Mouse (Mus musculus) MEL (cell line): ENCODE measurements at regions not wholly inside any gene's neighbourhood (a gene's known extent, or its start where the extent isn't known, plus 50 kb on each side); places are given as distances from the start of the nearest gene placed in this dataset.

Experiments used
- DNase-seq: peaks from one replicate; pipeline ENCODE4 v3.0.0; 2011; ENCODE audit warnings: low read depth, low spot score
- H3K27ac ChIP-seq: 2 replicates; pipeline ENCODE4 v1.5.1; 2012; ENCODE audit warnings: low read depth, mild to moderate bottlenecking, control low read depth, low read length, moderate library complexity; ENCODE audit not compliant: control insufficient read depth
- H3K27me3 ChIP-seq, 2 experiments: fragments of 150-350 bp in 1 of 2; sonication (generic) in 1 of 2; 2 replicates each; pipeline ENCODE4 v1.6.1; 2012; ENCODE audit warnings: low read length in 2 of 2, mild to moderate bottlenecking in 2 of 2, improper control_type of control experiment in 1 of 2, moderate library complexity in 1 of 2; ENCODE audit not compliant: insufficient read depth in 2 of 2, control insufficient read depth in 1 of 2
- H3K36me3 ChIP-seq, 2 experiments: 2 replicates each; pipeline ENCODE4 v1.6.1; 2012 to 2014; ENCODE audit warnings: low read length in 2 of 2, improper control_type of control experiment in 1 of 2, inconsistent platforms in 1 of 2, mild to moderate bottlenecking in 1 of 2; ENCODE audit not compliant: insufficient read depth in 2 of 2, control insufficient read depth in 1 of 2
- H3K4me1 ChIP-seq, 2 experiments: fragments of 150-350 bp in 1 of 2; sonication (generic) in 1 of 2; 2 replicates each; pipeline ENCODE4 v1.6.1; 2012; ENCODE audit warnings: low read length in 2 of 2, improper control_type of control experiment in 1 of 2, mild to moderate bottlenecking in 1 of 2; ENCODE audit not compliant: insufficient read depth in 2 of 2, control insufficient read depth in 1 of 2
- H3K4me3 ChIP-seq, 2 experiments: fragments of 150-350 bp in 1 of 2; sonication (generic) in 1 of 2; 2 replicates each; pipeline ENCODE4 v1.5.1; 2012; ENCODE audit warnings: low read depth in 2 of 2, low read length in 2 of 2, mild to moderate bottlenecking in 2 of 2, moderate library complexity in 2 of 2, control low read depth in 1 of 2, improper control_type of control experiment in 1 of 2; ENCODE audit not compliant: control insufficient read depth in 1 of 2, insufficient read depth in 1 of 2
- H3K79me2 ChIP-seq: 2 replicates; pipeline ENCODE4 v1.6.1; 2012; ENCODE audit warnings: mild to moderate bottlenecking, low read length, moderate library complexity; ENCODE audit not compliant: control insufficient read depth, poor library complexity, insufficient read depth
- H3K9ac ChIP-seq: 2 replicates; pipeline ENCODE4 v1.6.1; 2012; ENCODE audit warnings: low read depth, mild to moderate bottlenecking, control low read depth, low read length, moderate library complexity; ENCODE audit not compliant: control insufficient read depth, poor library complexity, severe bottlenecking
- H3K9me3 ChIP-seq: fragments of 150-350 bp; sonication (generic); replicated peaks from 2 replicates; pipeline ENCODE4 v1.6.1; 2012; ENCODE audit warnings: mild to moderate bottlenecking, low read length, improper control_type of control experiment, moderate library complexity; ENCODE audit not compliant: insufficient read depth
- BHLHE40 ChIP-seq: IDR thresholded peaks from 2 replicates; pipeline ENCODE4 v1.6.1; 2012; ENCODE audit warnings: low read depth, mild to moderate bottlenecking, inconsistent platforms, low read length, improper control_type of control experiment, borderline replicate concordance
- CHD1 ChIP-seq: IDR thresholded peaks from 2 replicates; pipeline ENCODE4 v1.6.1; 2012; ENCODE audit warnings: low read depth, mild to moderate bottlenecking, inconsistent platforms, low read length, improper control_type of control experiment
- CHD2 ChIP-seq: IDR thresholded peaks from 2 replicates; pipeline ENCODE4 v1.6.1; 2011; ENCODE audit warnings: low read length, improper control_type of control experiment
- CTCF ChIP-seq, 3 experiments: IDR thresholded peaks in 2 of 3; conservative IDR thresholded peaks in 1 of 3; 2 replicates each; pipeline ENCODE4 v1.5.1; 2011 to 2012; ENCODE audit warnings: low read length in 3 of 3, low read depth in 2 of 3, mild to moderate bottlenecking in 2 of 3, improper control_type of control experiment in 1 of 3, inconsistent platforms in 1 of 3, mixed read lengths in 1 of 3, moderate library complexity in 1 of 3; ENCODE audit not compliant: control insufficient read depth in 1 of 3, insufficient read depth in 1 of 3, poor library complexity in 1 of 3, severe bottlenecking in 1 of 3
- E2F4 ChIP-seq: IDR thresholded peaks from 2 replicates; pipeline ENCODE4 v1.6.1; 2011; ENCODE audit warnings: low read depth, low read length, improper control_type of control experiment, borderline replicate concordance
- ELF1 ChIP-seq: IDR thresholded peaks from 2 replicates; pipeline ENCODE4 v1.6.1; 2014; ENCODE audit warnings: low read depth, mild to moderate bottlenecking, inconsistent platforms, low read length, improper control_type of control experiment, moderate library complexity
- ETS1 ChIP-seq: IDR thresholded peaks from 2 replicates; pipeline ENCODE4 v1.6.1; 2012; ENCODE audit warnings: low read depth, mild to moderate bottlenecking, inconsistent platforms, low read length, improper control_type of control experiment, moderate library complexity
- GATA1 ChIP-seq: IDR thresholded peaks from 2 replicates; pipeline ENCODE4 v1.6.1; 2011; ENCODE audit warnings: low read depth, low read length, improper control_type of control experiment
- HCFC1 ChIP-seq: IDR thresholded peaks from 2 replicates; pipeline ENCODE4 v1.6.1; 2012; ENCODE audit warnings: low read depth, mild to moderate bottlenecking, inconsistent platforms, low read length, improper control_type of control experiment, moderate library complexity
- KAT2A ChIP-seq: conservative IDR thresholded peaks from 2 replicates; pipeline ENCODE4 v1.6.1; 2012; ENCODE audit warnings: low read depth, low read length, improper control_type of control experiment, inconsistent platforms
- MAFK ChIP-seq: IDR thresholded peaks from 2 replicates; pipeline ENCODE4 v1.6.1; 2011; ENCODE audit warnings: low read depth, mild to moderate bottlenecking, low read length, improper control_type of control experiment, borderline replicate concordance
- MAX ChIP-seq: IDR thresholded peaks from 2 replicates; pipeline ENCODE4 v1.6.1; 2011; ENCODE audit warnings: low read length, improper control_type of control experiment
- MXI1 ChIP-seq: IDR thresholded peaks from 2 replicates; pipeline ENCODE4 v1.6.1; 2011; ENCODE audit warnings: mild to moderate bottlenecking, low read depth, low read length, improper control_type of control experiment
- MYC ChIP-seq: IDR thresholded peaks from 2 replicates; pipeline ENCODE4 v1.6.1; 2011; ENCODE audit warnings: low read depth, mild to moderate bottlenecking, low read length, improper control_type of control experiment, moderate library complexity
- NELFE ChIP-seq: IDR thresholded peaks from 2 replicates; pipeline ENCODE4 v1.6.1; 2011; ENCODE audit warnings: low read depth, low read length, improper control_type of control experiment
- NRF1 ChIP-seq: IDR thresholded peaks from 2 replicates; pipeline ENCODE4 v1.6.1; 2014; ENCODE audit warnings: low read depth, mild to moderate bottlenecking, inconsistent platforms, low read length, improper control_type of control experiment, moderate library complexity; ENCODE audit not compliant: poor library complexity, insufficient read depth, severe bottlenecking
- POLR2AphosphoS5 ChIP-seq: IDR thresholded peaks from 2 replicates; pipeline ENCODE4 v1.6.1; 2012; ENCODE audit warnings: low read depth, borderline replicate concordance, mild to moderate bottlenecking, inconsistent platforms, low read length, moderate library complexity, mixed read lengths
- RAD21 ChIP-seq: IDR thresholded peaks from 2 replicates; pipeline ENCODE4 v1.6.1; 2011; ENCODE audit warnings: mild to moderate bottlenecking, low read depth, low read length, improper control_type of control experiment
- RCOR1 ChIP-seq: IDR thresholded peaks from 2 replicates; pipeline ENCODE4 v1.6.1; 2012; ENCODE audit warnings: low read depth, mild to moderate bottlenecking, inconsistent platforms, low read length, improper control_type of control experiment
- SIN3A ChIP-seq: IDR thresholded peaks from 2 replicates; pipeline ENCODE4 v1.6.1; 2012; ENCODE audit warnings: low read length, improper control_type of control experiment, inconsistent platforms
- SMC3 ChIP-seq: IDR thresholded peaks from 2 replicates; pipeline ENCODE4 v1.6.1; 2011; ENCODE audit warnings: low read depth, low read length, improper control_type of control experiment
- TAL1 ChIP-seq: IDR thresholded peaks from 2 replicates; pipeline ENCODE4 v1.6.1; 2012; ENCODE audit warnings: mild to moderate bottlenecking, inconsistent platforms, low read length, moderate library complexity, mixed read lengths
- TBP ChIP-seq: IDR thresholded peaks from 2 replicates; pipeline ENCODE4 v1.8.0; 2011; ENCODE audit warnings: low read depth, low read length, improper control_type of control experiment
- TCF12 ChIP-seq: IDR thresholded peaks from 2 replicates; pipeline ENCODE4 v1.6.1; 2014; ENCODE audit warnings: low read depth, mild to moderate bottlenecking, inconsistent platforms, low read length, improper control_type of control experiment, moderate library complexity
- UBTF ChIP-seq: IDR thresholded peaks from 2 replicates; pipeline ENCODE4 v1.6.1; 2012; ENCODE audit warnings: low read depth, mild to moderate bottlenecking, inconsistent platforms, low read length, improper control_type of control experiment, moderate library complexity, borderline replicate concordance; ENCODE audit not compliant: insufficient read depth
- USF1 ChIP-seq: IDR thresholded peaks from 2 replicates; pipeline ENCODE4 v1.6.1; 2014; ENCODE audit warnings: low read depth, mild to moderate bottlenecking, inconsistent platforms, low read length, improper control_type of control experiment, moderate library complexity
- ZC3H11A ChIP-seq: IDR thresholded peaks from 2 replicates; pipeline ENCODE4 v1.6.1; 2012; ENCODE audit warnings: low read depth, mild to moderate bottlenecking, inconsistent platforms, low read length, improper control_type of control experiment
- ZKSCAN1 ChIP-seq: IDR thresholded peaks from 2 replicates; pipeline ENCODE4 v1.6.1; 2012; ENCODE audit warnings: low read depth, mild to moderate bottlenecking, inconsistent platforms, low read length, improper control_type of control experiment, moderate library complexity
- ZMIZ1 ChIP-seq: IDR thresholded peaks from 2 replicates; pipeline ENCODE4 v1.6.1; 2012; ENCODE audit warnings: low read depth, mild to moderate bottlenecking, inconsistent platforms, low read length, improper control_type of control experiment, moderate library complexity
- ZNF384 ChIP-seq: IDR thresholded peaks from 2 replicates; pipeline ENCODE4 v1.6.1; 2012; ENCODE audit warnings: low read depth, mild to moderate bottlenecking, inconsistent platforms, low read length, improper control_type of control experiment

GRCm38 (mm10) chr15:27033261-27033660 lies 137.9 kb upstream of the Fbxl7 start:
- TF ChIP-seq SIN3A, result no peak
- TF ChIP-seq RAD21, result no peak
- TF ChIP-seq MAX, result no peak
- no peak for TF ChIP-seq MYC
- TF ChIP-seq ZC3H11A, result no peak
- TF ChIP-seq NELFE, result no peak
- no peak for TF ChIP-seq E2F4
- TF ChIP-seq SMC3, result no peak
- TF ChIP-seq ZNF384, result no peak
- no peak for TF ChIP-seq CHD1
- TF ChIP-seq BHLHE40, result no peak
- TF ChIP-seq ZKSCAN1, result no peak
- TF ChIP-seq TAL1, result no peak
- TF ChIP-seq MAFK, result no peak
- TF ChIP-seq GATA1, result no peak
- no peak for TF ChIP-seq TCF12
- TF ChIP-seq UBTF, result no peak
- no peak for TF ChIP-seq POLR2AphosphoS5
- no peak for DNase-seq
- no peaks in the 10 kb centered on the region for H3K4me1 ChIP-seq

GRCm38 (mm10) chr15:27043788-27044187 lies 148.4 kb upstream of the Fbxl7 start:
- Histone ChIP-seq H3K27ac (no peak overlapping the region), H3K36me3 (no peaks in the 10 kb centered on the region), H3K4me3 (no peak overlapping the region), H3K9me3 (no peaks in the 10 kb centered on the region), H3K27me3 (no peaks in the 10 kb centered on the region), H3K9ac (no peak overlapping the region), H3K4me1 (no peaks in the 10 kb centered on the region), H3K79me2 (no peaks in the 10 kb centered on the region)
- TF ChIP-seq ZMIZ1 (no peak), TBP (no peak), NRF1 (no peak), HCFC1 (no peak), TAL1 (no peak), MXI1 (no peak), ZC3H11A (no peak), ELF1 (no peak), TCF12 (no peak), RAD21 (no peak), KAT2A (no peak), MAFK (no peak), ETS1 (no peak), RCOR1 (no peak), CHD2 (no peak), USF1 (no peak), CHD1 (no peak), CTCF (IDR thresholded peaks at IDR 0.05 in 2 of 3, conservative IDR thresholded peaks at IDR 0.05 in 1 of 3; ENCODE audit: control insufficient read depth in 1 of 3, insufficient read depth in 1 of 3, low read depth in 2 of 3, low read length in 3 of 3, poor library complexity in 1 of 3, severe bottlenecking in 1 of 3) (no peak)
- DNase-seq, result no peak

More at GRCm38 (mm10) chr15:27033261-27033660, 137.9 kb upstream of the Fbxl7 start:
- no peak overlapping the region for H3K9ac ChIP-seq
- H3K4me3 ChIP-seq, result no peak overlapping the region
- no peaks in the 10 kb centered on the region for H3K79me2 ChIP-seq
- H3K9me3 ChIP-seq, result no peaks in the 10 kb centered on the region
- H3K27me3 ChIP-seq, result no peaks in the 10 kb centered on the region
- no peak overlapping the region for H3K27ac ChIP-seq
- no peaks in the 10 kb centered on the region for H3K36me3 ChIP-seq
